Mouse (Mus musculus): ENCODE results near the gene Vmn1r200. TPM values are rescaled to one million over a fixed set of nuclear protein-coding genes. Genes with fewer than 3 reads are reported as not detected.
"Not testable (repeated sequence)": the region's sequence is repeated elsewhere in the genome, so short reads cannot be mapped to it uniquely, and the experiment has no call there.

The Vmn1r200 gene
- polyA plus RNA-seq (2016; fragmentation: Nextera tagmentation; extraction: Ambion mirVana), result not detected in 2 replicates

- WGBS (ENCODE audit: insufficient replicate concordance), result 63% methylated on average over 3 of the region's 3 CpGs
- Histone ChIP-seq H3K9ac (no peak within 1 kb of the TSS), H3K4me1 (no peaks in the 10 kb centered on the region), H3K4me2 (no peak within 1 kb of the TSS), H3K27ac (no peak within 1 kb of the TSS), H3K9me3 (replicated peaks) (no peaks in the 10 kb centered on the region), H3K4me3 (no peak within 1 kb of the TSS), H3K27me3 (replicated peaks) (no peaks in the 10 kb centered on the region), H3K36me3 (no peaks in the 10 kb centered on the region)
- ATAC-seq, result no peak
These were observed at the start of gene Vmn1r200 for GRCm38 (mm10) chr13:22390073-22390472. Vmn1r200 (plus strand) TSS chr13:22390373.

GRCm38 (mm10) chr13:22350064-22350463 lies 40.1 kb upstream of the Vmn1r200 start, which contains the start of gene Vmn1r198:
Vmn1r198 (plus strand) TSS chr13:22350364.
- Histone ChIP-seq H3K27me3 (replicated peaks) (no peaks in the 10 kb centered on the region), H3K4me2 (no peak within 1 kb of the TSS), H3K9me3 (replicated peaks) (no peaks in the 10 kb centered on the region), H3K36me3 (no peaks in the 10 kb centered on the region), H3K4me1 (no peaks in the 10 kb centered on the region), H3K27ac (no peak within 1 kb of the TSS), H3K9ac (no peak within 1 kb of the TSS), H3K4me3 (no peak within 1 kb of the TSS)
- 11% methylated on average over 1 of the region's 1 CpGs for WGBS (ENCODE audit: insufficient replicate concordance)
- ATAC-seq, result no peak

- ATAC-seq, result no peak
- Histone ChIP-seq H3K27me3 (replicated peaks) (no peaks in the 10 kb centered on the region), H3K4me3 (no peak overlapping the region), H3K9me3 (replicated peaks) (no peaks in the 10 kb centered on the region), H3K27ac (no peak overlapping the region), H3K4me2 (no peak overlapping the region), H3K4me1 (no peaks in the 10 kb centered on the region), H3K9ac (no peak overlapping the region), H3K36me3 (no peaks in the 10 kb centered on the region)
- WGBS (ENCODE audit: insufficient replicate concordance), result 66% methylated on average over 1 of the region's 1 CpGs
These were observed 39.4 kb upstream of the Vmn1r200 start for GRCm38 (mm10) chr13:22350813-22351212.

- WGBS (ENCODE audit: insufficient replicate concordance), result 53% methylated on average over 2 of the region's 2 CpGs
- H3K4me2 ChIP-seq, result no peak within 1 kb of the TSS
- H3K27me3 ChIP-seq (replicated peaks), result no peaks in the 10 kb centered on the region
- no peak within 1 kb of the TSS for H3K9ac ChIP-seq
- no peaks in the 10 kb centered on the region for H3K9me3 ChIP-seq (replicated peaks)
- H3K27ac ChIP-seq, result no peak within 1 kb of the TSS
- H3K36me3 ChIP-seq, result no peaks in the 10 kb centered on the region
- no peak for ATAC-seq
- no peaks in the 10 kb centered on the region for H3K4me1 ChIP-seq
- no peak within 1 kb of the TSS for H3K4me3 ChIP-seq
These were observed 10.7 kb upstream of the Vmn1r200 start, which contains the start of gene Vmn1r199 for GRCm38 (mm10) chr13:22379518-22379917. Vmn1r199 (plus strand) TSS chr13:22379818.

GRCm38 (mm10) chr13:22381128-22381527 lies 9.0 kb upstream of the Vmn1r200 start:
- 56% methylated on average over 3 of the region's 3 CpGs for WGBS (ENCODE audit: insufficient replicate concordance)
- not testable (repeated sequence) for H3K27ac ChIP-seq; H3K27me3 ChIP-seq (replicated peaks); H3K4me1 ChIP-seq; ATAC-seq; H3K36me3 ChIP-seq; H3K4me3 ChIP-seq; H3K9ac ChIP-seq; H3K9me3 ChIP-seq (replicated peaks); H3K4me2 ChIP-seq

GRCm38 (mm10) chr13:22383401-22383800 lies 6.8 kb upstream of the Vmn1r200 start:
- Histone ChIP-seq H3K9me3 (replicated peaks) (no peaks in the 10 kb centered on the region), H3K36me3 (no peaks in the 10 kb centered on the region), H3K27ac (no peak overlapping the region), H3K4me1 (no peaks in the 10 kb centered on the region), H3K27me3 (replicated peaks) (no peaks in the 10 kb centered on the region), H3K4me2 (no peak overlapping the region), H3K4me3 (no peak overlapping the region), H3K9ac (no peak overlapping the region)
- WGBS (ENCODE audit: insufficient replicate concordance), result 51% methylated on average over 3 of the region's 3 CpGs
- no peak for ATAC-seq

GRCm38 (mm10) chr13:22387050-22387449 lies 3.1 kb upstream of the Vmn1r200 start:
- no peak overlapping the region for H3K4me2 ChIP-seq
- no peak overlapping the region for H3K27ac ChIP-seq
- no peak overlapping the region for H3K9ac ChIP-seq
- H3K27me3 ChIP-seq (replicated peaks), result no peaks in the 10 kb centered on the region
- no peaks in the 10 kb centered on the region for H3K4me1 ChIP-seq
- no peak overlapping the region for H3K4me3 ChIP-seq
- no peaks in the 10 kb centered on the region for H3K9me3 ChIP-seq (replicated peaks)
- WGBS (ENCODE audit: insufficient replicate concordance), result 69% methylated on average over 1 of the region's 1 CpGs
- no peaks in the 10 kb centered on the region for H3K36me3 ChIP-seq
- no peak for ATAC-seq

- Histone ChIP-seq H3K9me3 (replicated peaks) (peaks cover 21% of the 10 kb centered on the region), H3K4me2 (no peak overlapping the region), H3K36me3 (no peaks in the 10 kb centered on the region), H3K27ac (no peak overlapping the region), H3K27me3 (replicated peaks) (no peaks in the 10 kb centered on the region), H3K4me3 (no peak overlapping the region), H3K4me1 (no peaks in the 10 kb centered on the region), H3K9ac (no peak overlapping the region)
- ATAC-seq, result no peak
- WGBS (ENCODE audit: insufficient replicate concordance), result 43% methylated on average over 1 of the region's 1 CpGs
These were observed 12.8 kb downstream of the Vmn1r200 start for GRCm38 (mm10) chr13:22402978-22403377.

Other genes with a start within 250 kb of the Vmn1r200 start
- not detected in 2 replicates for gene Vmn1r191, start 206.4 kb upstream of the Vmn1r200 start, polyA plus RNA-seq (2016; fragmentation: Nextera tagmentation; extraction: Ambion mirVana)
- not detected in 2 replicates for gene Vmn1r192, start 199.2 kb upstream of the Vmn1r200 start, polyA plus RNA-seq (2016; fragmentation: Nextera tagmentation; extraction: Ambion mirVana)
- gene Vmn1r193, start 167.2 kb upstream of the Vmn1r200 start, polyA plus RNA-seq (2016; fragmentation: Nextera tagmentation; extraction: Ambion mirVana), result not detected in 2 replicates
- gene Vmn1r194, start 146.2 kb upstream of the Vmn1r200 start, polyA plus RNA-seq (2016; fragmentation: Nextera tagmentation; extraction: Ambion mirVana), result not detected in 2 replicates
- gene Vmn1r195, start 119.9 kb upstream of the Vmn1r200 start, polyA plus RNA-seq (2016; fragmentation: Nextera tagmentation; extraction: Ambion mirVana), result not detected in 2 replicates
- gene Vmn1r196, start 100.5 kb upstream of the Vmn1r200 start, polyA plus RNA-seq (2016; fragmentation: Nextera tagmentation; extraction: Ambion mirVana), result not detected in 2 replicates
- gene Vmn1r197, start 65.8 kb upstream of the Vmn1r200 start, polyA plus RNA-seq (2016; fragmentation: Nextera tagmentation; extraction: Ambion mirVana), result not detected in 2 replicates
- gene Vmn1r198, start 40.0 kb upstream of the Vmn1r200 start, polyA plus RNA-seq (2016; fragmentation: Nextera tagmentation; extraction: Ambion mirVana), result not detected in 2 replicates
- not detected in 2 replicates for gene Vmn1r199, start 10.6 kb upstream of the Vmn1r200 start, polyA plus RNA-seq (2016; fragmentation: Nextera tagmentation; extraction: Ambion mirVana)
- gene Vmn1r201, start 81.5 kb downstream of the Vmn1r200 start, polyA plus RNA-seq (2016; fragmentation: Nextera tagmentation; extraction: Ambion mirVana), result not detected in 2 replicates
- not detected in 2 replicates for gene Vmn1r202, start 115.0 kb downstream of the Vmn1r200 start, polyA plus RNA-seq (2016; fragmentation: Nextera tagmentation; extraction: Ambion mirVana)
- gene Vmn1r203, start 127.7 kb downstream of the Vmn1r200 start, polyA plus RNA-seq (2016; fragmentation: Nextera tagmentation; extraction: Ambion mirVana), result not detected in 2 replicates
- not detected in 2 replicates for gene Vmn1r204, start 162.8 kb downstream of the Vmn1r200 start, polyA plus RNA-seq (2016; fragmentation: Nextera tagmentation; extraction: Ambion mirVana)
- gene Vmn1r205, start 202.6 kb downstream of the Vmn1r200 start, polyA plus RNA-seq (2016; fragmentation: Nextera tagmentation; extraction: Ambion mirVana), result not detected in 2 replicates
- gene Vmn1r206, start 233.9 kb downstream of the Vmn1r200 start, polyA plus RNA-seq (2016; fragmentation: Nextera tagmentation; extraction: Ambion mirVana), result not detected in 2 replicates